Mouse (Mus musculus) ES-Bruce4 (cell line): ENCODE measurements around the gene Cul3.

Experiments
- CTCF ChIP-seq: IDR thresholded peaks from one replicate; pipeline ENCODE4 v1.8.1; 2011; ENCODE audit warnings: low read depth, low read length
- POLR2A ChIP-seq: IDR thresholded peaks from one replicate; pipeline ENCODE4 v1.8.1; 2011; ENCODE audit warnings: low read length; ENCODE audit not compliant: insufficient read depth

- TF ChIP-seq POLR2A: no peak
- no peak for TF ChIP-seq CTCF
Measured at GRCm38 (mm10) chr1:80241579-80241978, 98.7 kb downstream of the Cul3 start.
